Mouse (Mus musculus) cerebellum, postnatal 10 days (tissue): ENCODE data around the gene Vwa8.
A peak's percentile ranks its signal among the peaks of the same experiment; 100 is the strongest.

Source experiments
- DNase-seq, 2 experiments: peaks; one replicate each; pipeline ENCODE4 v3.0.0; 2021; ENCODE audit warnings: mixed read lengths in 2 of 2

Gene Vwa8

GRCm38 (mm10) chr14:79235157-79235556 lies 386.3 kb downstream of the Vwa8 start:
- peak; percentile 16 to 17 for DNase-seq

- peak; percentile 45 to 47 for DNase-seq
These were observed 387.4 kb downstream of the Vwa8 start for GRCm38 (mm10) chr14:79236261-79236660.

GRCm38 (mm10) chr14:79239402-79239801 lies 390.6 kb downstream of the Vwa8 start:
- no peak for DNase-seq

- no peak for DNase-seq
These were observed 392.3 kb downstream of the Vwa8 start for GRCm38 (mm10) chr14:79241057-79241570.

- no peak for DNase-seq
These were observed 393.0 kb downstream of the Vwa8 start for GRCm38 (mm10) chr14:79241656-79242385.

- DNase-seq, result no peak
These were observed 393.5 kb downstream of the Vwa8 start for GRCm38 (mm10) chr14:79242386-79242720.

GRCm38 (mm10) chr14:79243038-79243883 lies 394.4 kb downstream of the Vwa8 start:
- DNase-seq, result peak; percentile 38 to 44

GRCm38 (mm10) chr14:79244571-79244970 lies 395.7 kb downstream of the Vwa8 start:
- peak; percentile 90 to 94 for DNase-seq

GRCm38 (mm10) chr14:79251727-79252285 lies 403.0 kb downstream of the Vwa8 start:
- no peak for DNase-seq
